Mouse (Mus musculus): Measurements from ENCODE around the gene Gm18596. TPM values are rescaled to one million over a fixed set of nuclear protein-coding genes. Genes with fewer than 3 reads are reported as not detected.
"Not testable (repeated sequence)": the region's sequence is repeated elsewhere in the genome, so short reads cannot be mapped to it uniquely, and the experiment has no call there.

Gene Gm18596
- total and polyA plus RNA-seq, 2 experiments from 2014 or later, result not detected

GRCm38 (mm10) chr10:77769727-77770126, 27.3 kb upstream of the Gm18596 start:
- no peaks in the 10 kb centered on the region for H3K27me3 ChIP-seq (ENCODE audit: insufficient read depth, low read length)
- H3K27ac ChIP-seq (ENCODE audit: low read depth, low read length), result no peak overlapping the region
- H3K36me3 ChIP-seq (ENCODE audit: insufficient read depth, low read length), result no peaks in the 10 kb centered on the region
- H3K4me1 ChIP-seq (ENCODE audit: insufficient read depth, low read length), result no peaks in the 10 kb centered on the region
- ATAC-seq (ENCODE audit: low FRiP score) (no peak), DNase-seq (ENCODE audit: low spot score) (no peak)
- no peak overlapping the region for H3K4me3 ChIP-seq (ENCODE audit: low read depth, low read length)
- 90% methylated on average over 1 of the region's 1 CpGs for WGBS
- no peak overlapping the region for H3K4me2 ChIP-seq (ENCODE audit: low read depth, low read length, poor library complexity, severe bottlenecking)
- no peak for TF ChIP-seq CTCF (IDR thresholded peaks at IDR 0.05)
- 0 out of 2 replicates have a peak, but pooled peaks cover 4% of the 10 kb centered on the region for H3K9me3 ChIP-seq (ENCODE audit: low read length)
- no peak overlapping the region for H3K9ac ChIP-seq (replicated peaks; ENCODE audit: low read length, poor library complexity, severe bottlenecking)

- no CpG with 5 or more reads among the region's 1 CpGs for WGBS
- DNase-seq (ENCODE audit: low spot score); H3K36me3 ChIP-seq (ENCODE audit: insufficient read depth, low read length); H3K27me3 ChIP-seq (ENCODE audit: insufficient read depth, low read length); H3K4me1 ChIP-seq (ENCODE audit: insufficient read depth, low read length); H3K27ac ChIP-seq (ENCODE audit: low read depth, low read length); H3K4me3 ChIP-seq (ENCODE audit: low read depth, low read length); ATAC-seq (ENCODE audit: low FRiP score); H3K4me2 ChIP-seq (ENCODE audit: low read depth, low read length, poor library complexity, severe bottlenecking); H3K9ac ChIP-seq (replicated peaks; ENCODE audit: low read length, poor library complexity, severe bottlenecking); H3K9me3 ChIP-seq (ENCODE audit: low read length): not testable (repeated sequence)
Observed at GRCm38 (mm10) chr10:77759582-77759981, 17.1 kb upstream of the Gm18596 start, which contains the start of gene Gm3233. Gene Gm3233, minus strand, starts transcription at chr10:77759682.

GRCm38 (mm10) chr10:77753448-77753847, 11.0 kb upstream of the Gm18596 start:
- peak; percentile 15; the same call in 1 of the 2 replicates for TF ChIP-seq CTCF (IDR thresholded peaks at IDR 0.05)
- ATAC-seq (ENCODE audit: low FRiP score) (no peak), DNase-seq (ENCODE audit: low spot score) (no peak)
- H3K27ac ChIP-seq (ENCODE audit: low read depth, low read length), result no peak overlapping the region
- H3K4me2 ChIP-seq (ENCODE audit: low read depth, low read length, poor library complexity, severe bottlenecking), result no peak overlapping the region
- H3K4me1 ChIP-seq (ENCODE audit: insufficient read depth, low read length), result no peaks in the 10 kb centered on the region
- H3K9ac ChIP-seq (replicated peaks; ENCODE audit: low read length, poor library complexity, severe bottlenecking), result no peak overlapping the region
- H3K9me3 ChIP-seq (ENCODE audit: low read length), result no peaks in the 10 kb centered on the region
- H3K36me3 ChIP-seq (ENCODE audit: insufficient read depth, low read length), result no peaks in the 10 kb centered on the region
- no peak overlapping the region for H3K4me3 ChIP-seq (ENCODE audit: low read depth, low read length)
- H3K27me3 ChIP-seq (ENCODE audit: insufficient read depth, low read length), result no peaks in the 10 kb centered on the region

DNA sequence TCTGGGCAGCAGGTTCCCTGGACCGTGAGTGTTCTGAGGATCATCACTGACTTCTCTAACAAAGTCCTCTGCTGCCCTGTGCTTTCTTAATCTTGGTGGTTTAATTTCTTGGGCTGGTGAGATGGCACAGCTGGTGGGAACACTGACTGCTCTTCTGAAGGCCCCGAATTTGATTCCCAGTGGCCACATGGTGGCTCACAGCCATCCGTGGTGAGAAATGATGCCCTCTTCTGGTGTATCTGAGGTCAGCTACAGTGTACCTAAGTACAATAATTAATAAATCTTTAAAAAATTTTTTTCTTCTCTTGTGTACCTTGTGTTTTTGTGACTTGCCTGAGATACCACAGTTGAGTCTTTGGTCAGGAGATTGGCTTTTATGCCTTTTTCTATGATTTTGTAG, 9.9 kb upstream of the Gm18596 start:
- not testable (repeated sequence) for DNase-seq (ENCODE audit: low spot score); H3K36me3 ChIP-seq (ENCODE audit: insufficient read depth, low read length); H3K27me3 ChIP-seq (ENCODE audit: insufficient read depth, low read length); H3K9me3 ChIP-seq (ENCODE audit: low read length); H3K4me3 ChIP-seq (ENCODE audit: low read depth, low read length); H3K9ac ChIP-seq (replicated peaks; ENCODE audit: low read length, poor library complexity, severe bottlenecking); ATAC-seq (ENCODE audit: low FRiP score); H3K4me1 ChIP-seq (ENCODE audit: insufficient read depth, low read length); H3K4me2 ChIP-seq (ENCODE audit: low read depth, low read length, poor library complexity, severe bottlenecking); H3K27ac ChIP-seq (ENCODE audit: low read depth, low read length)
- 60% methylated on average over 3 of the region's 3 CpGs for WGBS
- 0 out of 2 replicates have a peak, but pooled peaks have one; percentile 9 for TF ChIP-seq CTCF (IDR thresholded peaks at IDR 0.05)

DNA sequence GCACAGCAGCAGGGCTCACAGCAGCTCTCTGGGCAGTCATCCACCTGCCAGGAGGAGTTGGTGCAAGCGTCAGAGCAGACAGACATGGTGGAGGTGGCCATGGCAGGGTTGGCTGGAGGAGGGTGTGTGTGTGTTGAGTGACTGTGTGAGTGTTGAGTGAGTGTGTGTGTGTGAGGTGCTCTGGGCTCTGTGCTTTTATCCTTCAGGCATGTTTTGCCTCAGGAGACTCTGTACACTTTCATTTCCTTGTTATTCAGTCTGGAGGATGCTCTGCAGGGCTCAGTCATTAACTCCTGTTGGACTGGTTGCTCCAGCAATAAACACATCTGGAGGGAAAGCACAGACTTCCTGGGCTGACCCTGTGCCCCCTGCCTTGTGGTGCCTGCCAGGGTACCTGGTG, 8.8 kb upstream of the Gm18596 start, which contains the start of gene Gm9736:
Gene Gm9736 (minus strand): TSS at position 101 of the 400 bp plus-strand sequence.
- WGBS, result 44% methylated on average over 1 of the region's 1 CpGs
- H3K4me2 ChIP-seq (ENCODE audit: low read depth, low read length, poor library complexity, severe bottlenecking); DNase-seq (ENCODE audit: low spot score); ATAC-seq (ENCODE audit: low FRiP score); H3K9ac ChIP-seq (replicated peaks; ENCODE audit: low read length, poor library complexity, severe bottlenecking); H3K4me1 ChIP-seq (ENCODE audit: insufficient read depth, low read length); H3K27ac ChIP-seq (ENCODE audit: low read depth, low read length); H3K27me3 ChIP-seq (ENCODE audit: insufficient read depth, low read length); H3K4me3 ChIP-seq (ENCODE audit: low read depth, low read length); H3K9me3 ChIP-seq (ENCODE audit: low read length); H3K36me3 ChIP-seq (ENCODE audit: insufficient read depth, low read length): not testable (repeated sequence)

- not testable (repeated sequence) for DNase-seq (ENCODE audit: low spot score); H3K36me3 ChIP-seq (ENCODE audit: insufficient read depth, low read length); H3K27me3 ChIP-seq (ENCODE audit: insufficient read depth, low read length); ATAC-seq (ENCODE audit: low FRiP score); H3K27ac ChIP-seq (ENCODE audit: low read depth, low read length); H3K9ac ChIP-seq (replicated peaks; ENCODE audit: low read length, poor library complexity, severe bottlenecking); H3K4me2 ChIP-seq (ENCODE audit: low read depth, low read length, poor library complexity, severe bottlenecking); H3K9me3 ChIP-seq (ENCODE audit: low read length); H3K4me3 ChIP-seq (ENCODE audit: low read depth, low read length); H3K4me1 ChIP-seq (ENCODE audit: insufficient read depth, low read length)
- 63% methylated on average over 1 of the region's 1 CpGs for WGBS
Observed at GRCm38 (mm10) chr10:77750686-77751085, 8.2 kb upstream of the Gm18596 start.

All from midbrain, postnatal 0 days (tissue).